ENCODE assay signal across 21 mouse cellular contexts in genomic region chr6:97707401-97707800, GRCm38 (mm10).
"Had no signal": no experiment of that assay in that cellular context is flagged by ENCODE, and none has a peak within 500 bp of the region (broad histone marks: within the 10 kb centered on the region; RNA-seq: fewer than 3 reads in every experiment).

No protein-coding gene starts in this region.

- H3K36me3 ChIP-seq: limb, embryonic 10.5 days; limb, embryonic 13.5 days; liver, embryonic 12.5 days; liver, embryonic 15.5 days; lung, embryonic 15.5 days; neural tube, embryonic 12.5 days; neural tube, embryonic 15.5 days; stomach, embryonic 15.5 days had no signal

- H3K4me1 ChIP-seq: limb, embryonic 10.5 days; limb, embryonic 13.5 days; liver, embryonic 12.5 days; liver, embryonic 15.5 days; lung, embryonic 15.5 days; neural tube, embryonic 15.5 days; stomach, embryonic 15.5 days had no signal

- H3K27ac ChIP-seq: layer of hippocampus, adult 2 months; limb, embryonic 10.5 days; limb, embryonic 13.5 days; liver, embryonic 12.5 days; liver, embryonic 15.5 days; lung, embryonic 15.5 days; neural tube, embryonic 12.5 days; neural tube, embryonic 15.5 days; stomach, embryonic 15.5 days had no signal

- H3K9ac ChIP-seq: limb, embryonic 13.5 days; liver, embryonic 12.5 days; liver, embryonic 15.5 days; lung, embryonic 15.5 days; neural tube, embryonic 12.5 days; neural tube, embryonic 15.5 days; stomach, embryonic 15.5 days had no signal

- H3K9me3 ChIP-seq: limb, embryonic 10.5 days; limb, embryonic 13.5 days; liver, embryonic 12.5 days; liver, embryonic 15.5 days; lung, embryonic 15.5 days; neural tube, embryonic 12.5 days; neural tube, embryonic 15.5 days; stomach, embryonic 15.5 days had no signal

- H3K27me3 ChIP-seq: limb, embryonic 13.5 days; liver, embryonic 12.5 days; liver, embryonic 15.5 days; lung, embryonic 15.5 days; neural tube, embryonic 12.5 days; neural tube, embryonic 15.5 days; stomach, embryonic 15.5 days had no signal

- H3K4me3 ChIP-seq: layer of hippocampus, adult 2 months; limb, embryonic 10.5 days; limb, embryonic 13.5 days; liver, embryonic 12.5 days; liver, embryonic 15.5 days; lung, embryonic 15.5 days; neural tube, embryonic 12.5 days; neural tube, embryonic 15.5 days; stomach, embryonic 15.5 days had no signal

- DNase-seq: kidney, adult 9 months; kidney, postnatal 14 days; kidney, postnatal 4 days; layer of hippocampus, adult 9-11 months; liver; lung, adult 18-20 months; lung, postnatal 10 days; lung, postnatal 36 days; midbrain, embryonic 14.5 days; right cerebral cortex, postnatal 4 days; thymus, postnatal 25 days had no signal

- ATAC-seq: liver, embryonic 12.5 days had no signal

- H3K4me2 ChIP-seq: limb, embryonic 13.5 days; liver, embryonic 12.5 days; liver, embryonic 15.5 days; lung, embryonic 15.5 days; midbrain, embryonic 11.5 days; neural tube, embryonic 12.5 days; neural tube, embryonic 15.5 days; stomach, embryonic 15.5 days had no signal
